Mouse (Mus musculus) thymus, adult 2 months (tissue): Measurements from ENCODE around the gene Lrrn4cl. TPM values are rescaled to one million over a fixed set of nuclear protein-coding genes. Genes with fewer than 3 reads are reported as not detected.
A peak's percentile ranks its signal among the peaks of the same experiment; 100 is the strongest.

Experiments
- DNase-seq: peaks from one replicate; pipeline ENCODE4 v3.0.0; 2021
- H3K27ac ChIP-seq: fragments of 200-500 bp; 2 replicates; pipeline ENCODE4 v1.5.1; 2012; ENCODE audit warnings: low read length, control low read depth; ENCODE audit not compliant: control insufficient read depth, insufficient read depth
- H3K27me3 ChIP-seq: fragments of 200-500 bp; 2 replicates; pipeline ENCODE4 v1.6.1; 2012; ENCODE audit warnings: mild to moderate bottlenecking, low read length, moderate library complexity, mixed read lengths; ENCODE audit not compliant: control insufficient read depth, insufficient read depth
- H3K36me3 ChIP-seq: fragments of 200-500 bp; 2 replicates; pipeline ENCODE4 v1.6.1; 2012; ENCODE audit warnings: mild to moderate bottlenecking, low read length, moderate library complexity; ENCODE audit not compliant: control insufficient read depth, insufficient read depth
- H3K4me1 ChIP-seq: fragments of 200-500 bp; replicated peaks from 2 replicates; pipeline ENCODE4 v1.6.1; 2012; ENCODE audit warnings: low read length; ENCODE audit not compliant: control insufficient read depth, insufficient read depth
- H3K4me3 ChIP-seq: fragments of 200-500 bp; 2 replicates; pipeline ENCODE4 v1.5.1; 2012; ENCODE audit warnings: mild to moderate bottlenecking, low read length, control low read depth, moderate library complexity; ENCODE audit not compliant: control insufficient read depth, insufficient read depth
- CTCF ChIP-seq: fragments of 200-500 bp; IDR thresholded peaks from 2 replicates; pipeline ENCODE4 v1.5.1; 2012; ENCODE audit warnings: mild to moderate bottlenecking, control low read depth, low read length, moderate library complexity, borderline replicate concordance; ENCODE audit not compliant: control insufficient read depth, poor library complexity, insufficient read depth; ENCODE audit errors: extremely low read depth
- POLR2A ChIP-seq: fragments of 200-500 bp; IDR thresholded peaks from 2 replicates; pipeline ENCODE4 v1.6.1; 2012; ENCODE audit warnings: mild to moderate bottlenecking, low read length, control low read depth, moderate library complexity; ENCODE audit not compliant: control insufficient read depth, poor library complexity, insufficient read depth; ENCODE audit errors: extremely low read depth
- WGBS: fragments of 180-500 bp; shearing (Covaris S2); methylation state at CpG from one replicate; pipeline ENCODE4 v1.1.7; 2018; 5-methylcytosine and 5-hydroxymethylcytosine counted together
- polyA plus RNA-seq: library from polyadenylated mRNA; depleted of rRNA; stranded (reverse); fragments of >200 nt; gene quantifications from 2 replicates; pipeline ENCODE4 v1.2.3, GENCODE M21; 2012

Lrrn4cl gene
- polyA plus RNA-seq, 1 experiment: 1.3 TPM

GRCm38 (mm10) chr19:8848356-8848755 lies 2.2 kb upstream of the Lrrn4cl start:
- TF ChIP-seq CTCF (no peak), POLR2A (no peak)
- H3K27ac ChIP-seq: no peak overlapping the region
- WGBS: 94% methylated on average over 5 of the region's 5 CpGs
- no peak for DNase-seq
- no peaks in the 10 kb centered on the region for H3K27me3 ChIP-seq
- H3K4me1 ChIP-seq: no peaks in the 10 kb centered on the region
- H3K36me3 ChIP-seq: peaks cover 9% of the 10 kb centered on the region; the same call in 1 of the 2 replicates
- no peak overlapping the region for H3K4me3 ChIP-seq

DNA sequence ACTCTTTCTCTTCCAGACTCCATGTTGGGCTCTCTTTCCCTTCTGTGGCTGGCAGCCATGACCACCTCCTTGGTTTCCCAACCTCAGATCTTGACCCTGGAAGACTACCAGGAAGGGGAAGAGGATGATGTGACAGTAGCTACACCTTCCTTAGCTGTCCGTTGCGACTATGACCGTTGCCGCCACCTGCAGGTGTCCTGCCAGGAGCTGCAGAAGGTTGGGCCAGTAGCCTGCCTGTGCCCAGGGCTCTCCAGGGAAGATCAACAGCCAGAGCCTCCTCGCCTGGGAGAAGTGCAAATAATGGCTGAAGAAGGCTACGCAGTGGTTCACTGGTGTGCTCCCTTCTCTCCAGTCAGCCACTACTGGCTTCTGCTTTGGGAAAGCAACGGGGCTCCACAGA lies 1.1 kb downstream of the Lrrn4cl start:
- Histone ChIP-seq H3K27me3 (no peaks in the 10 kb centered on the region), H3K36me3 (peaks cover 3% of the 10 kb centered on the region; the same call in 1 of the 2 replicates), H3K4me3 (no peak overlapping the region), H3K4me1 (no peaks in the 10 kb centered on the region), H3K27ac (no peak overlapping the region)
- TF ChIP-seq POLR2A (no peak), CTCF (no peak)
- no peak for DNase-seq
- WGBS: 76% methylated on average over 7 of the region's 7 CpGs

DNA sequence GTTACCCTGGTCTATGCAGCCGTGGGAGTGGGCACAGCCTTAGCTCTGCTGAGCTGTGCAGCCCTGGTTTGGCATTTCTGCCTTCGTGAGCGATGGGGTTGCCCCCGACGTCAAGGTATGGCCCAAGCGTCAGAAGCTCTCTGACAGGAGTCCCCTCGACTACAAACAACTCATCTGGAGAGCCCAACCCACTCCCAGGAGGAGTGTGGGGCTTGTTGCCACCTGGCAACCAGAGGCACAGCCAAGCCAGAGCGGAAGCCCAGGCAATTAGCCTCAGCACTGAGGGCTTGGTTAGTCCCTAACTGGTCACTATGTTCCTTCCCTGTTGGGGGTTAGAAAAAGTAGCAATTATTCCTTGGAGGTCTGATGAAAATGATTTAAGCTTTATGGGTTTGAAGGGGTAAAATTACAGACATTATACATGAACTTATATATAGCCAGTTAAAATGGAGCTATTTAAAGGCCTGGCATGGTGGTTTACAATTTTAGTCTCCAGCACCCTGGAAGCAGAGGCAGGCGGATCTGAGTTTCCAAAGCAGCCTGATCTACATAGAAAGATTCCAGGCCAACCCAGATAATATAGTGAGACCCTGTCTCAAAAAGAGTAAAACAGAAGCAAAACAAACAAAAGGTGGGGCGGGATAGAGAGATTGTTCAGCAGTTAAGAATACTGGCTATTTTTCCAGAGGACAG lies 1.8 kb downstream of the Lrrn4cl start:
- H3K4me3 ChIP-seq: no peak overlapping the region
- TF ChIP-seq CTCF (no peak), POLR2A (no peak)
- no peak for DNase-seq
- no peaks in the 10 kb centered on the region for H3K27me3 ChIP-seq
- no peak overlapping the region for H3K27ac ChIP-seq
- no peaks in the 10 kb centered on the region for H3K4me1 ChIP-seq
- WGBS: 84% methylated on average over 10 of the region's 10 CpGs
- H3K36me3 ChIP-seq: peaks cover 1% of the 10 kb centered on the region; the same call in 1 of the 2 replicates

GRCm38 (mm10) chr19:8853117-8853516 lies 2.5 kb downstream of the Lrrn4cl start:
- Histone ChIP-seq H3K4me1 (no peaks in the 10 kb centered on the region), H3K27ac (no peak overlapping the region), H3K4me3 (no peak overlapping the region), H3K36me3 (no peaks in the 10 kb centered on the region), H3K27me3 (no peaks in the 10 kb centered on the region)
- TF ChIP-seq POLR2A (no peak), CTCF (no peak)
- DNase-seq: no peak
- 91% methylated on average over 3 of the region's 3 CpGs for WGBS

DNA sequence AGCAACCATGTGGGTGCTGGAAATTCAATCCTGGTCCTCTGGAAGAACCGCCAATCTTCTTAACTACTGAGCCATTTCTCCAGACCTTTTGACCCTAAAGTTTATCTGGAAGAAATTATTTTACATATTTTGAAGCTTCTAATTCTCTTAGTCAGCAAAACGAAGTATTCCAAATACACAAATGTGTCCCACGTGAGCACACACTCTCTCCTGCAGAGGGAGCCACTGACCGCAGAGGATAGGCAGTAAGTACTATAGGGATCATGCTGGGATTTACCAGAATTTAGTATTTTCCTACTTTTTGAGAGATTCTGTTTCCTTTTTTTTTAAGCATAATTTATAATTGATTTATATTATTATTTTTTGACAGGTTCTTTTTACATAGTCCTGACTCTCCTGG lies 7.1 kb downstream of the Lrrn4cl start:
- DNase-seq: peak; percentile 50
- Histone ChIP-seq H3K4me3 (no peak overlapping the region), H3K36me3 (no peaks in the 10 kb centered on the region), H3K4me1 (no peaks in the 10 kb centered on the region), H3K27ac (no peak overlapping the region), H3K27me3 (no peaks in the 10 kb centered on the region)
- WGBS: 33% methylated on average over 4 of the region's 4 CpGs
- TF ChIP-seq POLR2A (no peak), CTCF (no peak)

GRCm38 (mm10) chr19:8859018-8859417 lies 8.4 kb downstream of the Lrrn4cl start:
- DNase-seq: peak; percentile 61
- Histone ChIP-seq H3K4me1 (no peaks in the 10 kb centered on the region), H3K27me3 (no peaks in the 10 kb centered on the region), H3K27ac (no peak overlapping the region), H3K36me3 (no peaks in the 10 kb centered on the region), H3K4me3 (no peak overlapping the region)
- no peak for TF ChIP-seq CTCF
- TF ChIP-seq POLR2A: no peak
- WGBS: 39% methylated on average over 1 of the region's 1 CpGs
